Mouse (Mus musculus) stomach, embryonic 16.5 days (tissue): ENCODE results near the gene Ric1. TPM values are rescaled to one million over a fixed set of nuclear protein-coding genes. Genes with fewer than 3 reads are reported as not detected.

Experiments used
- ATAC-seq: fragments of 200-750 bp; cut with Nextera tagmentation; 2 replicates; pipeline ENCODE4 v1.8.0; 2017; ENCODE audit warnings: moderate number of reproducible peaks, moderate TSS enrichment; ENCODE audit not compliant: insufficient read depth, low FRiP score
- H3K27ac ChIP-seq: fragments of 300-500 bp; sonication (generic); 2 replicates; pipeline ENCODE4 v1.5.1; 2014; ENCODE audit warnings: low read length
- H3K27me3 ChIP-seq: fragments of 300-500 bp; sonication (generic); 2 replicates; pipeline ENCODE4 v1.6.1; 2014; ENCODE audit warnings: low read length, control low read depth, mixed read lengths; ENCODE audit not compliant: control insufficient read depth, insufficient read depth
- H3K36me3 ChIP-seq: fragments of 300-500 bp; sonication (generic); 2 replicates; pipeline ENCODE4 v1.6.1; 2014; ENCODE audit warnings: low read length; ENCODE audit not compliant: control insufficient read depth, insufficient read depth
- H3K4me1 ChIP-seq: fragments of 300-500 bp; sonication (generic); 2 replicates; pipeline ENCODE4 v1.6.1; 2014; ENCODE audit warnings: low read length, control low read depth, mixed read lengths; ENCODE audit not compliant: control insufficient read depth, insufficient read depth
- H3K4me2 ChIP-seq: fragments of 300-500 bp; sonication (generic); 2 replicates; pipeline ENCODE4 v1.6.1; 2014; ENCODE audit warnings: low read depth, low read length, mixed read lengths
- H3K4me3 ChIP-seq: fragments of 300-500 bp; sonication (generic); replicated peaks from 2 replicates; pipeline ENCODE4 v1.5.1; 2014; ENCODE audit warnings: mild to moderate bottlenecking, low read length
- H3K9ac ChIP-seq: fragments of 300-500 bp; sonication (generic); 2 replicates; pipeline ENCODE4 v1.6.1; 2014; ENCODE audit warnings: low read length
- H3K9me3 ChIP-seq: fragments of 300-500 bp; sonication (generic); replicated peaks from 2 replicates; pipeline ENCODE4 v1.6.1; 2016; ENCODE audit warnings: low read length, control low read depth; ENCODE audit not compliant: control insufficient read depth
- WGBS: fragments of 180-500 bp; shearing (Covaris S2); extraction: QIAGEN DNeasy Blood & Tissue Kit; methylation state at CpG from one replicate; pipeline ENCODE4 v1.1.7; 2014; 5-methylcytosine and 5-hydroxymethylcytosine counted together
- polyA plus RNA-seq: library from polyadenylated mRNA; unstranded; fragments of >200 nt; fragmentation: Nextera tagmentation; extraction: Ambion mirVana; gene quantifications from 2 replicates; pipeline ENCODE4 v1.2.1, GENCODE M21; 2015

Ric1 gene
- 11.1 and 11.6 TPM in 2 replicates for polyA plus RNA-seq

- ATAC-seq, result peak; percentile 99
- Histone ChIP-seq H3K4me1 (peaks cover 12% of the 10 kb centered on the region), H3K4me3 (peak within 1 kb of the TSS; percentile 92), H3K27ac (peak within 1 kb of the TSS; percentile 93), H3K4me2 (peak within 1 kb of the TSS; percentile 85), H3K9me3 (no peaks in the 10 kb centered on the region), H3K27me3 (no peaks in the 10 kb centered on the region), H3K36me3 (no peaks in the 10 kb centered on the region), H3K9ac (peak within 1 kb of the TSS; percentile 95)
- WGBS, result under 1% methylated on average over 79 of the region's 80 CpGs
Measured at GRCm38 (mm10) chr19:29521637-29522435, at the start of gene Ric1. Gene Ric1 (plus strand): TSS chr19:29522282.

GRCm38 (mm10) chr19:29472424-29472823, 49.7 kb upstream of the Ric1 start:
- WGBS, result 67% methylated on average over 8 of the region's 8 CpGs
- Histone ChIP-seq H3K9ac (no peak overlapping the region), H3K36me3 (no peaks in the 10 kb centered on the region), H3K4me3 (no peak overlapping the region), H3K27ac (no peak overlapping the region), H3K27me3 (no peaks in the 10 kb centered on the region), H3K9me3 (no peaks in the 10 kb centered on the region), H3K4me1 (peaks cover 11% of the 10 kb centered on the region), H3K4me2 (no peak overlapping the region)
- ATAC-seq, result no peak

GRCm38 (mm10) chr19:29472946-29473345, 49.1 kb upstream of the Ric1 start:
- peaks cover 11% of the 10 kb centered on the region for H3K4me1 ChIP-seq
- H3K27ac ChIP-seq, result no peak overlapping the region
- no peak overlapping the region for H3K4me3 ChIP-seq
- ATAC-seq, result no peak
- 78% methylated on average over 5 of the region's 5 CpGs for WGBS
- H3K9ac ChIP-seq, result no peak overlapping the region
- no peaks in the 10 kb centered on the region for H3K9me3 ChIP-seq
- no peaks in the 10 kb centered on the region for H3K27me3 ChIP-seq
- no peak overlapping the region for H3K4me2 ChIP-seq
- no peaks in the 10 kb centered on the region for H3K36me3 ChIP-seq

- H3K27me3 ChIP-seq, result no peaks in the 10 kb centered on the region
- H3K4me3 ChIP-seq, result no peak overlapping the region
- 41% methylated on average over 2 of the region's 2 CpGs for WGBS
- H3K4me1 ChIP-seq, result peaks cover 6% of the 10 kb centered on the region; the same call in 1 of the 2 replicates
- ATAC-seq, result no peak
- H3K9ac ChIP-seq, result no peak overlapping the region
- H3K4me2 ChIP-seq, result no peak overlapping the region
- H3K27ac ChIP-seq, result no peak overlapping the region
- no peaks in the 10 kb centered on the region for H3K9me3 ChIP-seq
- no peaks in the 10 kb centered on the region for H3K36me3 ChIP-seq
Measured at GRCm38 (mm10) chr19:29474803-29475202, 47.3 kb upstream of the Ric1 start.

GRCm38 (mm10) chr19:29475210-29475620, 46.9 kb upstream of the Ric1 start:
- no peaks in the 10 kb centered on the region for H3K9me3 ChIP-seq
- no peak for ATAC-seq
- H3K27ac ChIP-seq, result no peak overlapping the region
- WGBS, result 56% methylated on average over 4 of the region's 4 CpGs
- no peak overlapping the region for H3K9ac ChIP-seq
- H3K4me3 ChIP-seq, result no peak overlapping the region
- no peaks in the 10 kb centered on the region for H3K27me3 ChIP-seq
- H3K4me1 ChIP-seq, result peaks cover 6% of the 10 kb centered on the region; the same call in 1 of the 2 replicates
- no peaks in the 10 kb centered on the region for H3K36me3 ChIP-seq
- no peak overlapping the region for H3K4me2 ChIP-seq

GRCm38 (mm10) chr19:29478598-29478997, 43.5 kb upstream of the Ric1 start:
- no peak for ATAC-seq
- WGBS, result 10% methylated on average over 4 of the region's 4 CpGs
- H3K4me1 ChIP-seq, result no peaks in the 10 kb centered on the region
- H3K27ac ChIP-seq, result no peak overlapping the region
- no peaks in the 10 kb centered on the region for H3K36me3 ChIP-seq
- no peak overlapping the region for H3K9ac ChIP-seq
- no peak overlapping the region for H3K4me2 ChIP-seq
- H3K27me3 ChIP-seq, result no peaks in the 10 kb centered on the region
- H3K9me3 ChIP-seq, result no peaks in the 10 kb centered on the region
- H3K4me3 ChIP-seq, result no peak overlapping the region

GRCm38 (mm10) chr19:29481578-29481977, 40.5 kb upstream of the Ric1 start:
- no peak overlapping the region for H3K4me2 ChIP-seq
- H3K9me3 ChIP-seq, result no peaks in the 10 kb centered on the region
- no peak overlapping the region for H3K4me3 ChIP-seq
- no peaks in the 10 kb centered on the region for H3K27me3 ChIP-seq
- no peaks in the 10 kb centered on the region for H3K4me1 ChIP-seq
- WGBS, result 71% methylated on average over 6 of the region's 6 CpGs
- H3K9ac ChIP-seq, result no peak overlapping the region
- no peaks in the 10 kb centered on the region for H3K36me3 ChIP-seq
- H3K27ac ChIP-seq, result no peak overlapping the region
- ATAC-seq, result no peak

- Histone ChIP-seq H3K4me1 (no peaks in the 10 kb centered on the region), H3K9me3 (no peaks in the 10 kb centered on the region), H3K36me3 (no peaks in the 10 kb centered on the region), H3K27ac (no peak overlapping the region), H3K9ac (no peak overlapping the region), H3K27me3 (no peaks in the 10 kb centered on the region), H3K4me3 (no peak overlapping the region), H3K4me2 (no peak overlapping the region)
- 78% methylated on average over 5 of the region's 5 CpGs for WGBS
- ATAC-seq, result no peak
Measured at GRCm38 (mm10) chr19:29482148-29482547, 39.9 kb upstream of the Ric1 start.

- Histone ChIP-seq H3K27me3 (no peaks in the 10 kb centered on the region), H3K4me2 (no peak overlapping the region), H3K4me3 (no peak overlapping the region), H3K27ac (no peak overlapping the region), H3K36me3 (no peaks in the 10 kb centered on the region), H3K9me3 (no peaks in the 10 kb centered on the region), H3K4me1 (no peaks in the 10 kb centered on the region), H3K9ac (no peak overlapping the region)
- WGBS, result 68% methylated on average over 3 of the region's 3 CpGs
- ATAC-seq, result no peak
Measured at GRCm38 (mm10) chr19:29482637-29483036, 39.4 kb upstream of the Ric1 start.
